Mouse (Mus musculus) lung, embryonic 16.5 days (tissue): ENCODE results near the gene Tmem37. TPM values are rescaled to one million over a fixed set of nuclear protein-coding genes. Genes with fewer than 3 reads are reported as not detected.
"Not testable (repeated sequence)": the region's sequence is repeated elsewhere in the genome, so short reads cannot be mapped to it uniquely, and the experiment has no call there.

ENCODE experiments used
- ATAC-seq: fragments of 200-750 bp; cut with Nextera tagmentation; 2 replicates; pipeline ENCODE4 v1.8.0; 2017; ENCODE audit warnings: low read depth, mild to moderate bottlenecking, moderate library complexity
- H3K27ac ChIP-seq: fragments of 300-500 bp; sonication (generic); 2 replicates; pipeline ENCODE4 v1.5.1; 2014; ENCODE audit warnings: mild to moderate bottlenecking, control low read depth, low read length
- H3K27me3 ChIP-seq: fragments of 300-500 bp; sonication (generic); 2 replicates; pipeline ENCODE4 v1.6.1; 2014; ENCODE audit warnings: low read depth, low read length, mixed read lengths; ENCODE audit not compliant: control insufficient read depth, insufficient read depth
- H3K36me3 ChIP-seq: fragments of 300-500 bp; sonication (generic); 2 replicates; pipeline ENCODE4 v1.6.1; 2014; ENCODE audit warnings: low read length; ENCODE audit not compliant: control insufficient read depth, insufficient read depth
- H3K4me1 ChIP-seq: fragments of 300-500 bp; sonication (generic); replicated peaks from 2 replicates; pipeline ENCODE4 v1.6.1; 2014; ENCODE audit warnings: low read length, mixed read lengths; ENCODE audit not compliant: control insufficient read depth, insufficient read depth
- H3K4me2 ChIP-seq: fragments of 300-500 bp; sonication (generic); 2 replicates; pipeline ENCODE4 v1.6.1; 2014; ENCODE audit warnings: low read depth, low read length, control low read depth
- H3K4me3 ChIP-seq: fragments of 300-500 bp; sonication (generic); 2 replicates; pipeline ENCODE4 v1.5.1; 2014; ENCODE audit warnings: mild to moderate bottlenecking, low read length, control low read depth
- H3K9ac ChIP-seq: fragments of 300-500 bp; sonication (generic); 2 replicates; pipeline ENCODE4 v1.6.1; 2014; ENCODE audit warnings: low read length, control low read depth
- H3K9me3 ChIP-seq: fragments of 300-500 bp; sonication (generic); 2 replicates; pipeline ENCODE4 v1.6.1; 2016; ENCODE audit warnings: low read length; ENCODE audit not compliant: control insufficient read depth
- WGBS: fragments of 180-500 bp; shearing (Covaris S2); extraction: QIAGEN DNeasy Blood & Tissue Kit; methylation state at CpG from one replicate; pipeline ENCODE4 v1.1.7; 2014; 5-methylcytosine and 5-hydroxymethylcytosine counted together
- polyA plus RNA-seq: library from polyadenylated mRNA; unstranded; fragments of >200 nt; fragmentation: Nextera tagmentation; extraction: Ambion mirVana; gene quantifications from 2 replicates; pipeline ENCODE4 v1.2.1, GENCODE M21; 2015

The Tmem37 gene
- polyA plus RNA-seq, 1 experiment from 2014 or later: 11.4 TPM

DNA sequence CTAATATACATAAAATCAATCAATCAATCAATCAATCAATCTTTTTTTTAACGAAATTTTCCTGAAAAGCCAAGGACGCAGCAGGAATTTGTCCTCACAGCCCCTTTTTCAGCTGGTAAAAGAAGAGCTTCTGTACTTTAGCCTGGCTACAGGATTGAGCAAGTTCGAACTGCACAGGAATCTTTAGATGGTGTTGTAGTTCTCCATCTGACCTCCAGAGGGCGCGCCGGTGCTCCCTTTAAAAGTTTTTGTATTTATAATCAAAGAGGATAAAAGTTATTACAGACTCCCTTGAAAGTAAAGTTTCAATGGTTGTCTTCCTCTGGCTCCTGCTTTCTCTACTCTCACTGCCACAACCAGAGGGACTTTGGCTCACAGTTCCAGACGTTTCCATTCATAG lies 24.5 kb upstream of the Tmem37 start:
- Histone ChIP-seq H3K9me3 (no peaks in the 10 kb centered on the region), H3K4me3 (no peak overlapping the region), H3K27ac (no peak overlapping the region), H3K36me3 (no peaks in the 10 kb centered on the region), H3K4me1 (no peaks in the 10 kb centered on the region), H3K4me2 (no peak overlapping the region), H3K27me3 (peaks cover 3% of the 10 kb centered on the region), H3K9ac (no peak overlapping the region)
- 14% methylated on average over 7 of the region's 7 CpGs for WGBS
- ATAC-seq: no peak

DNA sequence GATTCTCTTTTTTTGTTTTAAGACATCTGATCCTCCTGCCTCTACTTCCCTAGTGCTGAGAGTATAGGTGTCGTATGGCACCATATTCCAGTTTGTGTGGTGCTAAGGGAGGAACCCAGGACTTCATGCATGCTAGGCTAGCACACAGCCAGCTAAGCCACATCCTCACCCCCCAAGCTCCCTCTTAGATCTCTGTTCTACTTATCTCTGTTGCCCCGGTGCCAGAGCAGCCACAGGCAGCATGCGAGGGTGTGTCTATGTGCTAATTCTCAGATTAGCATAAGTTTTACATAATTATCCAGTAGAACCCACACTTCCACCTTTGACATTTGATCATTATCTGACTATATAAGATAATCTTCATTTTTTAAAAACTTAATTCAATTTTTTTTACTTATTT lies 21.0 kb upstream of the Tmem37 start:
- H3K36me3 ChIP-seq: no peaks in the 10 kb centered on the region
- H3K27me3 ChIP-seq: no peaks in the 10 kb centered on the region
- no peak overlapping the region for H3K4me3 ChIP-seq
- WGBS: 55% methylated on average over 3 of the region's 3 CpGs
- no peak overlapping the region for H3K27ac ChIP-seq
- no peaks in the 10 kb centered on the region for H3K9me3 ChIP-seq
- H3K4me1 ChIP-seq: no peaks in the 10 kb centered on the region
- H3K4me2 ChIP-seq: no peak overlapping the region
- no peak overlapping the region for H3K9ac ChIP-seq
- ATAC-seq: no peak

DNA sequence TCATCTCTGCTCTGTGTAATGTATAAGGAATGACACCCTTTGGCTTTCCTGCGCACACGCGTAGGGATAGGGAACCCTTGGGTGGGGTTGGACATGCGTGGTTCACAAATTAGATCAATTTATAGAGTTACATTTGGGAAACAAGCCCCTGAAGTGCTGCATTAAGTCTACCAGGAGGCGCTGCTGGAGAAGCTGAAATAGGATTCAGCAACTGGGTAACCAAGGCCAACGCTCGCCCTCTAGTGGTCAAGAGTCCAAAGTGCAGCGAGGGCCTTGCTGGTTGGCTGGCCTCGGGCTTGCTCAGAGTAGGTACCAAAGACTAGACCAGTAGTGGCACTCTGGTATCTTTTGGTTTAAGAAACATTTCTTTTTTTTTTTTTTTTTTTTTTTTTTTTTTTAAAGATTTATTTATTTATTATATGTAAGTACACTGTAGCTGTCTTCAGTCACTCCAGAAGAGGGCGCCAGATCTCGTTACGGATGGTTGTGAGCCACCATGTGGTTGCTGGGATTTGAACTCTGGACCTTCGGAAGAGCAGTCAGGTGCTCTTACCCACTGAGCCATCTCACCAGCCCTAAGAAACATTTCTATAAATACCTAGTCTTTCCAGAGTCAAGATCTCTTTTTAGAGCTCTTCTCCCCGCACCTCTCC lies 19.7 kb upstream of the Tmem37 start:
- not testable (repeated sequence) for H3K9ac ChIP-seq, H3K9me3 ChIP-seq, H3K4me2 ChIP-seq, H3K36me3 ChIP-seq, H3K27ac ChIP-seq, H3K4me1 ChIP-seq, H3K27me3 ChIP-seq, H3K4me3 ChIP-seq
- 49% methylated on average over 11 of the region's 14 CpGs for WGBS
- ATAC-seq: peak; percentile 77

DNA sequence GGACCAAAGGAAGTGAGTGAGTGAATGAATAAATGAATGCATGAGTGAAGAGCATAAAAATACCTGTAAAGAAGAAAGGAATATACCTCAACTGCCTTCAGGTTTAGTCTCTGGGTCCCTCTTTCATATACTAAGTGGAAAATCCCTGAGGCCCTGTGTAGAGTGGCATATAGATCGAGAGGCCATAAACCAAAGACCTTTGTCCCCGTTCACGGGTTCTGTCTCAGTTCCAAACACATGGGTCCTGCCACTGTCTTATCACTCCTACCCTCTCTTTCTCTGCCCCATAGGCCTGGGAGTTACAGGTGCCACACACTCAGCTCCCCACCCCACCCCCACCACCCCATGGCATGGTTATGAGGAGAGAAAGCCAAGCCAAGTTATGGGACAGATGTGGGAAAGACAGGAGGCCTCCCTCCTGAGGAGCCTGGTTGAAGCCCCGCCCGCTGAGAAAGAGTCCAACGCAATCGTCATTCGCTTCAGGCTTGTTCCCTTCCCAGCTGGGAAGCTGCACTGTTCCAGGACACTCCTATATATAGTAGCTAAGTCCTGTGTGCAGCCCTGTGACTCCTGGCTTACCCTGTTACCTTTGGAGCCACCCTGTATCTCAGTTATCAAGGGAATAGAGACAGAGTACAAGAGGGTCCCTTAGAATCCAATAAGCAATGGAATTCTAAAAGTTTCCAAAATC lies 17.2 kb upstream of the Tmem37 start:
- H3K9me3 ChIP-seq: no peaks in the 10 kb centered on the region
- H3K36me3 ChIP-seq: no peaks in the 10 kb centered on the region
- no peaks in the 10 kb centered on the region for H3K4me1 ChIP-seq
- no peaks in the 10 kb centered on the region for H3K27me3 ChIP-seq
- H3K4me3 ChIP-seq: no peak overlapping the region
- no peak overlapping the region for H3K27ac ChIP-seq
- no peak overlapping the region for H3K4me2 ChIP-seq
- no peak overlapping the region for H3K9ac ChIP-seq
- ATAC-seq: no peak
- WGBS: 72% methylated on average over 8 of the region's 8 CpGs

DNA sequence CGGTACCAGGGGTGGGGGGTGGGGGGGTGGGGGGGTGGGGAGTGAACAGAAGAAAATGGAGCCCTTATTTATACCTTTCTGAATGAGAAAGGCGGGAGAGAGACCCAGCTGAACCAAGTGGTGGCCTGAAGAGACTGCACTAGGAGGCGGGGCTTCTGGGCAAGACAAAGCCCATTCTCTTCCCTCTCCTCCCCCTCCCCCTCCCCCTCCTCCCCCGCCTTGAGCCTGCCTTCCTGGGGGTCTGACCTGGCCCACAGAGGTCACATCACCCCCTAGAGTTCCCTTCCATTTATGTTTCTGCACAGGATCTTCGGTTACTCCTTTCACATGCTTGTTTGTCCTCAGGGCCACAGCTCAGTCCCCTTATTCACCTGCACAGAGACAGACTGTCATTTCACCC lies 15.3 kb upstream of the Tmem37 start:
- Histone ChIP-seq H3K4me3 (no peak overlapping the region), H3K4me1 (no peaks in the 10 kb centered on the region), H3K36me3 (no peaks in the 10 kb centered on the region), H3K9me3 (no peaks in the 10 kb centered on the region), H3K27ac (no peak overlapping the region), H3K27me3 (no peaks in the 10 kb centered on the region), H3K4me2 (no peak overlapping the region), H3K9ac (no peak overlapping the region)
- no peak for ATAC-seq
- 42% methylated on average over 3 of the region's 5 CpGs for WGBS

DNA sequence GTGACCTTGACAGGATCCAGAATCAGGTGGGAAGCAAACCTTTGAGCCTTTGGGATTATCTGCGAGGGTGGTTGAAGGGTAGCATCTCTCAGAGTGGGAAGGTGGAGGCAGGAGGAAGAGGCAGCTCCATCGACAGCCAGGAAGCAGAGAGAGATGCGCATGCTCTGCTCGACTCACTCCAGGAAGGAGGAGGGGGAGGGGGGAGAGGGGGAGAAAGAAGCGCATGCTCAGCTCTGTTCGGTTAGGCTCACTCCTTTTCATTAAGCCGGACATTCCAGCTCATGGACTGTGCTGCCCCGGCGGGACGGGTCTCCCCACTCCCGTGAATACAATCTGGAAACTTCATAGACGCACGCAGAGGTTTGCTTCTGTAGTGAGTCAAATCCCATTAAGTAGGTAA lies 12.8 kb upstream of the Tmem37 start:
- no peak overlapping the region for H3K4me3 ChIP-seq
- no peaks in the 10 kb centered on the region for H3K27me3 ChIP-seq
- WGBS: 60% methylated on average over 13 of the region's 13 CpGs

DNA sequence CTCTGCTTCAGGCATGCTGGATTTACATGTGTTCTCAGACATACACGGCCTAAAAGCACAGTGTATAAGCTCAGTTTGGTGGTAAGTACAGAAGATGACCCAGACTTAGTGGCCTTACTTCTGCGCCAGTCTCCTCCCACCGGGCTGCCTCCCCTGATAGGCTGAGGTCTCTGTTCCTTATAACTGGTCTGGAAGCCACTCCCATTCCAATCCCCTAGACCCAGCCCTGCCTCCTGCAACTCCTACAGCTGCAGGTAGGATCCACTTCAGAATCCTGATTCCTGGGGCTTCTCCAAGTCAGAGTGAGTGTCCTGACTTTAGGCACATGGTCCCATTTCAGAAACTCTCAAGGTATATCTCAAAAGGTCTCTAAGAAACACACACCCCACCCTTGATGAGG lies 11.8 kb upstream of the Tmem37 start:
- no peak overlapping the region for H3K27ac ChIP-seq
- H3K27me3 ChIP-seq: no peaks in the 10 kb centered on the region
- H3K9me3 ChIP-seq: no peaks in the 10 kb centered on the region
- no peak overlapping the region for H3K9ac ChIP-seq
- H3K36me3 ChIP-seq: no peaks in the 10 kb centered on the region
- 62% methylated on average over 3 of the region's 3 CpGs for WGBS
- no peak overlapping the region for H3K4me3 ChIP-seq
- no peak overlapping the region for H3K4me2 ChIP-seq
- ATAC-seq: no peak
- H3K4me1 ChIP-seq: peaks cover 15% of the 10 kb centered on the region

More for the DNA sequence above, 12.8 kb upstream of the Tmem37 start:
- Histone ChIP-seq H3K9me3 (no peaks in the 10 kb centered on the region), H3K9ac (no peak overlapping the region), H3K27ac (no peak overlapping the region), H3K4me2 (no peak overlapping the region), H3K36me3 (no peaks in the 10 kb centered on the region), H3K4me1 (peaks cover 15% of the 10 kb centered on the region)
- ATAC-seq: no peak

DNA sequence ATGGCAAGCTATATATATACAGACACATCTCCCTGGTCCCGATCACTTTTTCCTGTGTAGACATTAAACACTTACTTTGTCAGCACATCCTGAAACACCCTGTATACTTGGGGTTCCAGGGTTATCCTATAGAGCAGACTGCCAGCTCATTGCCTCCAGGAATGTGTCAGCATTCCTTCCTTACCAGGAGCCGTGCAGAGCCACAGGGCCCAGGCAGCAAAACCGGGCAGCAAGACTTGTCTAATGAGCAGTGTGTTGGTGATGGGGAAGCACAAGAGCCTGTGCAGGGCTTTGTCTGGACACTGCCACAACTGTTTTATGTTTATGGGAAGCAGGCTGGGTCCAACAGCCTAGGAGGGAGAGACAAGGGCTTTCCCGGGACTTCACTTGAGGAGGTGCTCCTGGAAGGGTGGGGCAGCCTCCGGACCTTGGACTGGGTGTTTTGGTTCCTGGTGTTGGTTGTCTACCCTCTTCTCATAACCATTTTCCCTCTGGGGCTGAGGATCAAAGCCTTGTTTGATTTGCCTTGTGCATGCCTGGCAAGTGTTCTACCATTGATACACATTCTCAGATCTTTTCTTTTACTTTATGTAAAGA lies 10.1 kb upstream of the Tmem37 start:
- Histone ChIP-seq H3K9ac (no peak overlapping the region), H3K27me3 (no peaks in the 10 kb centered on the region), H3K36me3 (no peaks in the 10 kb centered on the region), H3K4me2 (no peak overlapping the region), H3K9me3 (no peaks in the 10 kb centered on the region), H3K4me1 (peaks cover 15% of the 10 kb centered on the region), H3K27ac (no peak overlapping the region), H3K4me3 (no peak overlapping the region)
- ATAC-seq: peak; percentile 39; the same call in 1 of the 2 replicates
- 19% methylated on average over 5 of the region's 5 CpGs for WGBS

DNA sequence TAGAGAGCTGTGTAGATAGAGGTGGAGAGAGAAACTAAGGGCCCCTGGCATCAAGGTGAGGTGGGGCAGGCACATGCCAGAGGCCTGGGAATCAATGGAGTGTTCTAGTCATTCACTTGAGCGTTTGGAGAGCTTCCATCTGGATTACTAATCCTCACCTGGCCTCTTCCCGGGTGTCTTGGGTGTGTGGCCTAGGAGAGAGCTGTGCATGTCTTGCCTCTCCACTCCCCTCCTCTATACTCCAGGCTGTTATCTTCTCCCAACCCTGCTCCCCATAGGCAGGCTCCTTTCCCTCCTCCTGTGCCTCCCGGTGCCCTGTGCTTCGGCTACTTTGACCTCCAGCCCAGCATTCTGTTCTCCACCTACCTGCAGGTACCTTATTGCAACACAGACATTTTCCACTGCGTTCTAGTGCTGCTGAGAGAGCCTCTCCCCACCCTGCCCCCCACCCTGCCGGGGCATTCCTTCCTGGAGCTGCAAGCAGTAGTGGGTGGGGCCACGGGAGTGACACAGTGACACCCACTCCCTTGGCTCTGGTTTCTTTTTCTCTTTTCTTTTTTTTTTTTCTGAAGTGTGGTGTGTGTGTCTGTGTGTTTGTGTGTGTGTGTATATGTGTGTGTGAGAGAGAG lies 9.2 kb upstream of the Tmem37 start:
- Histone ChIP-seq H3K4me2 (no peak overlapping the region), H3K4me1 (peaks cover 15% of the 10 kb centered on the region), H3K27ac (peak overlapping the region; percentile 52), H3K36me3 (no peaks in the 10 kb centered on the region), H3K9me3 (no peaks in the 10 kb centered on the region), H3K4me3 (no peak overlapping the region), H3K27me3 (no peaks in the 10 kb centered on the region), H3K9ac (0 out of 2 replicates have a peak overlapping the region, but pooled peaks have one; percentile 9)
- 15% methylated on average over 7 of the region's 7 CpGs for WGBS
- ATAC-seq: peak; percentile 84
